Mouse (Mus musculus) MEL (cell line): ENCODE measurements at regions not wholly inside any gene's neighbourhood (a gene's known extent, or its start where the extent isn't known, plus 50 kb on each side); places are given as distances from the start of the nearest gene placed in this dataset.

Experiments
- EP300 ChIP-seq, 2 experiments: IDR thresholded peaks; 2 replicates each; pipeline ENCODE4 v1.6.1; 2011; ENCODE audit warnings: improper control_type of control experiment in 2 of 2, low read length in 2 of 2, low read depth in 1 of 2, mild to moderate bottlenecking in 1 of 2
- SIN3A ChIP-seq: IDR thresholded peaks from 2 replicates; pipeline ENCODE4 v1.6.1; 2012; ENCODE audit warnings: low read length, improper control_type of control experiment, inconsistent platforms

DNA sequence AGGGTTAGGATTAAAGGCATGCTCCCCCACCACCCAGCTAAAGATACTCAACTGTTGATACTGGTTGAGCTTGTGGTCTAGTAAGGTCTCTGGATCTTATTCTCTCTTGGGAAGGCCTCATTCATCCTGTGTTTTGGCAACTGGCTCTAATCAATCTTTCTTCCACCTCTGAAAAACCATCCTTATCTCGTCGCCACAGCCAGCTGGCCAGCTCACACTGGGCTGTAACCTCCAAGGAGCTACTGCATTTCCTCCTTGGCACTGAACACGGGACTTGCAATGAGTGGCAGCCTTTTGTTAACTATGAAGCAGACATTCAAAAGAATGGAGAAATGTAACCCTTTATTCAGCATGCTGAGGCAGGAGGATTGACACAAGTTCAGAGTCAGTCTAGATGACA is 61.4 kb upstream of the Slc6a6 start:
- TF ChIP-seq EP300 (IDR thresholded peaks at IDR 0.05; ENCODE audit: low read depth in 1 of 2, low read length in 2 of 2) (peak; percentile 76 to 77), SIN3A (peak; percentile 55; the same call in 1 of the 2 replicates)
